Mouse (Mus musculus): ENCODE results near the gene Arx. TPM values are rescaled to one million over a fixed set of nuclear protein-coding genes. Genes with fewer than 3 reads are reported as not detected.

The Arx gene
- polyA plus RNA-seq, 1 experiment from 2014 or later = 2.0 TPM

DNA sequence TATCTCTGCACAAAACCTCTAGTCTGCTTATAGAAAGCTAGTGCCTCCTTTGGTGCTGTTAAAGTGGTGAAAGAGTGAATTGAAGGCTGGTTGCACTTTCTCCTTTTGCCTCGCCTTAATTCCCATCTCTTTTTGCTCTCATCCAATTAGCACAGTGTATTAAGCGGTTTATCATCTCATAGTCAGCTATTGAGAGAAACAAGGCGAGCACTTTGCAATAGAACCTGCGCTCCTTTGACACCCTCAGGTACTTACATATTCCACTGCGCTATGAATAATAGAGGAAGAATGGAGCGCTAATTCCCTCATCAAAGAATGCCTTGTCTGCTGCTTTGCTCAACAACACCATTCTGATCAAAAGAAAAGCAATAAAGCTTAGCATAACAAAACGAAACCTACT, 15.6 kb downstream of the Arx start:
- DNase-seq (ENCODE audit: low spot score) (peak; percentile 4), ATAC-seq (ENCODE audit: low FRiP score) (no peak)
- no peaks in the 10 kb centered on the region for H3K36me3 ChIP-seq (ENCODE audit: control insufficient read depth, insufficient read depth, low read length)
- H3K4me3 ChIP-seq (ENCODE audit: low read depth, low read length) = no peak overlapping the region
- H3K27ac ChIP-seq (ENCODE audit: low read depth, low read length) = no peak overlapping the region
- no peaks in the 10 kb centered on the region for H3K9me3 ChIP-seq (ENCODE audit: control insufficient read depth, low read length)
- H3K4me2 ChIP-seq (replicated peaks; ENCODE audit: low read depth, low read length) = no peak overlapping the region
- no peak overlapping the region for H3K9ac ChIP-seq (ENCODE audit: low read depth, low read length)
- WGBS = 8% methylated on average over 7 of the region's 7 CpGs
- peaks cover 46% of the 10 kb centered on the region for H3K27me3 ChIP-seq (ENCODE audit: control insufficient read depth, insufficient read depth, low read length)
- H3K4me1 ChIP-seq (replicated peaks; ENCODE audit: control insufficient read depth, insufficient read depth, low read length) = no peaks in the 10 kb centered on the region

DNA sequence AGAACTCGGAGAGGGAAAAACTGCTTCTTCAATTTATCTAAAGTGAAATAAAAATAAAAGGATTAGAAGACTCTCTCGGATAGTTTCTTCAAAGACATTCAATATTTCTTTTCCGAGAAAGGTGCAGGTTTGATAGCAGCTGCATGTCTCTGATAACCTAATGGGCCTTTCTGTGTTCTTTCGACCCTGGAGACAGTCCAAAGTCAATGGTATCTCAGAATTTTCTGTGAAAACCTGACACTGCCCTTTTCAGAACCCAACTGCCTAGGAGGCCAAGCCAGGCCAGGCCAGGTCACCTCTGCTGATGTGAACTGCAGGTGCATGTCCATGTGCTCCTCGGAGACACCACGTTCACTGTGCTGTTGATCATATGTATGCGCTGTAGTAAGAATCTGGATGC, 19.5 kb downstream of the Arx start:
- no peak for ATAC-seq (ENCODE audit: low FRiP score)

DNA sequence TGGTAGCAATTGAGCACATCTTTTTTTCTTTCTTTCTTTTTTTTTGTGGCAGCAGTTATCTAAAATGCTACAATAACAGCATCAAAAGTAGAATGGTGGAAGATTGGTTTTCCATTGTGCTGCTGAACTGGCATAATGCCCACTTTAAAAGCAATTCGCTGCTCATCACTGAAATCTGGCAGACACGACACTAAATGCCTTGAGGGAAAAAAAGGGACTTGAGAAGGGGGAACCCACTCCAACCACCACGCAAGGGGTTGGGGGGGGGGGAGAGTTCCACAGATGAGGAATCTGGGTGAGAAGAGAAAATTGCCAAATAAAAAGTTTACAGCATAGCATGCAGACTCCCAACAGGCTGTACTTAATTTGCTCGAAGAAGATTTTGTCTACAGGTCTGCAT, 31.3 kb downstream of the Arx start:
- DNase-seq (ENCODE audit: low spot score) (no peak), ATAC-seq (ENCODE audit: low FRiP score) (no peak)
- Histone ChIP-seq H3K4me3 (ENCODE audit: low read depth, low read length) (no peak overlapping the region), H3K4me1 (replicated peaks; ENCODE audit: control insufficient read depth, insufficient read depth, low read length) (no peaks in the 10 kb centered on the region), H3K9ac (ENCODE audit: low read depth, low read length) (no peak overlapping the region), H3K9me3 (ENCODE audit: control insufficient read depth, low read length) (no peaks in the 10 kb centered on the region), H3K27ac (ENCODE audit: low read depth, low read length) (no peak overlapping the region), H3K36me3 (ENCODE audit: control insufficient read depth, insufficient read depth, low read length) (no peaks in the 10 kb centered on the region), H3K27me3 (ENCODE audit: control insufficient read depth, insufficient read depth, low read length) (no peaks in the 10 kb centered on the region), H3K4me2 (replicated peaks; ENCODE audit: low read depth, low read length) (no peak overlapping the region)
- WGBS = 79% methylated on average over 4 of the region's 4 CpGs

More for the DNA sequence above, 19.5 kb downstream of the Arx start:
- Histone ChIP-seq H3K36me3 (ENCODE audit: control insufficient read depth, insufficient read depth, low read length) (no peaks in the 10 kb centered on the region), H3K27ac (ENCODE audit: low read depth, low read length) (no peak overlapping the region), H3K4me3 (ENCODE audit: low read depth, low read length) (no peak overlapping the region), H3K27me3 (ENCODE audit: control insufficient read depth, insufficient read depth, low read length) (peaks cover 18% of the 10 kb centered on the region; the same call in 1 of the 2 replicates), H3K4me2 (replicated peaks; ENCODE audit: low read depth, low read length) (no peak overlapping the region), H3K9ac (ENCODE audit: low read depth, low read length) (no peak overlapping the region), H3K9me3 (ENCODE audit: control insufficient read depth, low read length) (no peaks in the 10 kb centered on the region), H3K4me1 (replicated peaks; ENCODE audit: control insufficient read depth, insufficient read depth, low read length) (no peaks in the 10 kb centered on the region)
- no peak for DNase-seq (ENCODE audit: low spot score)
- WGBS = 89% methylated on average over 7 of the region's 7 CpGs

DNA sequence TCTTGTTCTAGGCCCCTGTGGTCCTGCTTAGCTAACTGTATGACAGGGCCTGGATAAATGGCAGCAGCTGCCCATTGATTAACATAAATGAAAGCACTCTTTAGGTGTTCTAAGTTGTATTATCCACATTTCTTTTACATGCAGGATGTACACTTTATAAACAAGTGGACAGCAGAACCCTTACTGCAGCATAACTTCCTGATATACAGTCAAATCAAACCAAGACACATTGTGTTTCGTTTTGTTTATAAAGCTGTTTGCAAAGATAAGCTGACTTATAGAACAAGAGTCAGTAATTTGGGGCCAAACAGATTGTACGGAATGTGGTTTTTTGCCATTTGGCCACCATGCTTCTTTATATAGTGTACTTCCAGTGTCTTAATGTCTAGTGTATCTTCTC, 33.7 kb downstream of the Arx start:
- Histone ChIP-seq H3K36me3 (ENCODE audit: control insufficient read depth, insufficient read depth, low read length) (no peaks in the 10 kb centered on the region), H3K4me1 (replicated peaks; ENCODE audit: control insufficient read depth, insufficient read depth, low read length) (no peaks in the 10 kb centered on the region), H3K27ac (ENCODE audit: low read depth, low read length) (no peak overlapping the region), H3K27me3 (ENCODE audit: control insufficient read depth, insufficient read depth, low read length) (no peaks in the 10 kb centered on the region), H3K4me3 (ENCODE audit: low read depth, low read length) (no peak overlapping the region), H3K4me2 (replicated peaks; ENCODE audit: low read depth, low read length) (no peak overlapping the region), H3K9ac (ENCODE audit: low read depth, low read length) (no peak overlapping the region), H3K9me3 (ENCODE audit: control insufficient read depth, low read length) (no peaks in the 10 kb centered on the region)
- ATAC-seq (ENCODE audit: low FRiP score) = no peak
- 87% methylated on average over 2 of the region's 2 CpGs for WGBS
- no peak for DNase-seq (ENCODE audit: low spot score)

DNA sequence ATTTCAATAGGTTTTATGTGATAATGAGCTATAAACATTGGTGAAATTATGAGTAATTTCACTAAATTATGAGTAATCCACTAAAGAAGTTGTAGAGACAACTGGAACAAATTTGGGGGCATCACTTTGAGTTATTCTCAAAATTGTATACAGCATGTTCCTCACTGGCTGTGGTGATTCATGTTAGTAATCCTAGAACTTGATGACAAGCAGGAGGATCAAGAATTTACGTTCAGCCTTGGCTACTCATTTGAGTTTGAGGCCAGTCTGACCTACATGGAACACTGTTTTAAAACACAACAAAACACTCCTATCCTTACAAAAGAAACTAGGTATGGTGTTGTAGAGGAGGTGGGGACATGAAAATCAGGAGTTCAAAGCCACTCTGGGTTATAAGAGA, 35.1 kb downstream of the Arx start:
- H3K36me3 ChIP-seq (ENCODE audit: control insufficient read depth, insufficient read depth, low read length) = no peaks in the 10 kb centered on the region
- ATAC-seq (ENCODE audit: low FRiP score) (no peak), DNase-seq (ENCODE audit: low spot score) (no peak)
- H3K4me1 ChIP-seq (replicated peaks; ENCODE audit: control insufficient read depth, insufficient read depth, low read length) = no peaks in the 10 kb centered on the region
- no peak overlapping the region for H3K4me3 ChIP-seq (ENCODE audit: low read depth, low read length)
- H3K27me3 ChIP-seq (ENCODE audit: control insufficient read depth, insufficient read depth, low read length) = no peaks in the 10 kb centered on the region
- no peak overlapping the region for H3K4me2 ChIP-seq (replicated peaks; ENCODE audit: low read depth, low read length)
- H3K9ac ChIP-seq (ENCODE audit: low read depth, low read length) = no peak overlapping the region
- WGBS = 61% methylated on average over 1 of the region's 1 CpGs
- no peak overlapping the region for H3K27ac ChIP-seq (ENCODE audit: low read depth, low read length)
- no peaks in the 10 kb centered on the region for H3K9me3 ChIP-seq (ENCODE audit: control insufficient read depth, low read length)

All from hindbrain, embryonic 11.5 days (tissue).